Mouse (Mus musculus): ENCODE measurements around the gene Mmp20. TPM values are rescaled to one million over a fixed set of nuclear protein-coding genes. Genes with fewer than 3 reads are reported as not detected.

Gene Mmp20
- polyA plus RNA-seq, 1 experiment from 2014 or later: not detected

DNA sequence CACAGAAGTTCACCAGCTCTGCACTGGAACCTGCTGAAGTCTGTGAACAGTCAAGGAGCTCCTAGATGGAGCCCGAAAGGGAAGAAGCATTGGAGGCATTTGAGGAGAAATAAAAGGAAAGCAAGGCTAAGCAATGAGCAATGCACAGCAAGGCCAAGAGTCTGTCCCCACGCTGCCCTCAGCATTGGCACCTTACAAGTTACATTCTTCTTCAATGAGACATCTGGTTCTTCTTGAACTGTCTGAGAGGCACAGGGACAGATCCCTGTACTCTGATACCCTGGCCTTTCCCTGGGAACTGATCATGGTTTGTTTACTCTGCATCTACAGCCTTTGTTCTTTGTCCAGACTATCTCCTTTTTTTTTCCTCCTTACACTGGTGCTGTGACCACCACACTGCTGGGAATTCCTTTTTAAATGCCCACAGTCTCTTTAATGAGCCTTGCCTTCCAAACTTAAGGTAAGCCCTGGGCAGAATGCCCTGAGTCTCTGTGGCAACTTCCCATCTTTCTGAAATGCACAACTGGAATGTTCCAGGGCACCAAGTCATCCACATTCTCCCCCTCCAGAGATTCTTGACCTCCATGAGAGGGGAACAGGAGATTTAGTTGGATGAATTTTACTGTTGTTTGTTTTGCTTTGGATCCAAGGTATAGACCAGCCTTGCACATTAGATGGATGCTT is 50.3 kb downstream of the Mmp20 start:
- no peak overlapping the region for H3K9ac ChIP-seq (ENCODE audit: low read length)
- DNase-seq (ENCODE audit: low spot score) (no peak), ATAC-seq (ENCODE audit: low FRiP score, low TSS enrichment) (no peak)
- no peaks in the 10 kb centered on the region for H3K9me3 ChIP-seq (ENCODE audit: control insufficient read depth, low read length)
- TF ChIP-seq EP300 (optimal IDR thresholded peaks at IDR 0.05): no peak
- TF ChIP-seq CTCF (IDR thresholded peaks at IDR 0.05; ENCODE audit: low read depth): no peak
- no peaks in the 10 kb centered on the region for H3K27me3 ChIP-seq (ENCODE audit: control insufficient read depth, insufficient read depth, low read length)
- H3K4me2 ChIP-seq (replicated peaks; ENCODE audit: low read depth): no peak overlapping the region
- no peaks in the 10 kb centered on the region for H3K36me3 ChIP-seq (ENCODE audit: control insufficient read depth, insufficient read depth, low read length)
- no peak overlapping the region for H3K4me3 ChIP-seq (ENCODE audit: low read depth, low read length)
- no peaks in the 10 kb centered on the region for H3K4me1 ChIP-seq (replicated peaks; ENCODE audit: control insufficient read depth, insufficient read depth)
- H3K27ac ChIP-seq (replicated peaks): no peak overlapping the region
- WGBS: 76% methylated on average over 2 of the region's 2 CpGs

DNA sequence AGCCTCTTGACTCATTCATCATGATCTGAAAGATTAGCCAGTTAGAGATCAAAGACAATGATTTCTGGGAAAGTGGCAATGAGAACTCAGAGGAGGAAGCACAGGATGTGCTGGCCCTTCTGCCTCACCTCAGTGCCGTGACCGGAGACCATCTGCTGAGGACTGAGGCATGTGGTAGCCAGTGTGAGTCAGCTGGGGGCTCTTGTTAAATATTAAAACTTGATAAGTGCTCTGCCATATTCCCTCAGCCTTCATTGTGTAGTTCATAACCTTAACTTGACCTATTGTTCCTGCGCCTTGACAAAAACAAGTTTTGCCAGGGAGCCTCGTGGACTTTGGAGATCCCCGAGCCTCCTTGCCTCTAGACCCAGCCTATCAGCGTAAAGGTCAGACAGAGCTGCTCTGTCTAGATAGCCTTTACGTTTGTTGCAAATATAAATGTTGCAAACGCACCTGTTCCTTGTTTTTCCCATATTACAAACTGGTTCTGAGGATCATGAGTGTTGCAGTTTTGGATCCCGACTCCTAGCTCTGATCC is 54.1 kb downstream of the Mmp20 start:
- WGBS: 58% methylated on average over 9 of the region's 9 CpGs
- H3K4me1 ChIP-seq (replicated peaks; ENCODE audit: control insufficient read depth, insufficient read depth): no peaks in the 10 kb centered on the region
- TF ChIP-seq EP300 (optimal IDR thresholded peaks at IDR 0.05) (no peak), CTCF (IDR thresholded peaks at IDR 0.05; ENCODE audit: low read depth) (no peak)
- DNase-seq (ENCODE audit: low spot score): no peak
- ATAC-seq (ENCODE audit: low FRiP score, low TSS enrichment): peak; percentile 76
- H3K9ac ChIP-seq (ENCODE audit: low read length): no peak overlapping the region
- H3K4me2 ChIP-seq (replicated peaks; ENCODE audit: low read depth): no peak overlapping the region
- no peak overlapping the region for H3K27ac ChIP-seq (replicated peaks)
- H3K9me3 ChIP-seq (ENCODE audit: control insufficient read depth, low read length): no peaks in the 10 kb centered on the region
- no peaks in the 10 kb centered on the region for H3K36me3 ChIP-seq (ENCODE audit: control insufficient read depth, insufficient read depth, low read length)
- no peak overlapping the region for H3K4me3 ChIP-seq (ENCODE audit: low read depth, low read length)
- H3K27me3 ChIP-seq (ENCODE audit: control insufficient read depth, insufficient read depth, low read length): no peaks in the 10 kb centered on the region

DNA sequence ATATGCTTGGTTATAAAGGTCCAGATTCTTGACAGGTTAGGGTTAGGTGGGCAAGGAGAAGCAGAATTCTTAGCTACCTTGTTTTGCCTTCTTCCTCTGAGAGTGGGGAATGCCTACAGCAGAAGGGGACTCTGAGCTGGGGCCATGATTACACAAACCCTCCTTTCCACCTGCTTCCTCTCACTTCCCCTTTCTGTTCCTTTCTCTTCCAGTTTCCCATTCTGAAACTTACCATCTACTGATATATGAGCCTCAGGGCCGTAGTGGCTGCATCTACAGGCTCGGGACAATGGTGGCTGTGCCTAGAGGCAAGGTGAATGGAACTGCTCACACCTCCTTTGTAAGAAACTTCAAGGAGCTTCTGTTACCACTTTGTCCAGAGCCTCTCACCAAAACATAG is 58.0 kb downstream of the Mmp20 start:
- Histone ChIP-seq H3K9ac (ENCODE audit: low read length) (no peak overlapping the region), H3K9me3 (ENCODE audit: control insufficient read depth, low read length) (no peaks in the 10 kb centered on the region), H3K36me3 (ENCODE audit: control insufficient read depth, insufficient read depth, low read length) (no peaks in the 10 kb centered on the region), H3K4me2 (replicated peaks; ENCODE audit: low read depth) (no peak overlapping the region), H3K27ac (replicated peaks) (no peak overlapping the region), H3K4me3 (ENCODE audit: low read depth, low read length) (no peak overlapping the region), H3K4me1 (replicated peaks; ENCODE audit: control insufficient read depth, insufficient read depth) (no peaks in the 10 kb centered on the region), H3K27me3 (ENCODE audit: control insufficient read depth, insufficient read depth, low read length) (no peaks in the 10 kb centered on the region)
- DNase-seq (ENCODE audit: low spot score) (no peak), ATAC-seq (ENCODE audit: low FRiP score, low TSS enrichment) (no peak)
- WGBS: 73% methylated on average over 2 of the region's 2 CpGs
- TF ChIP-seq CTCF (IDR thresholded peaks at IDR 0.05; ENCODE audit: low read depth): no peak
- no peak for TF ChIP-seq EP300 (optimal IDR thresholded peaks at IDR 0.05)

DNA sequence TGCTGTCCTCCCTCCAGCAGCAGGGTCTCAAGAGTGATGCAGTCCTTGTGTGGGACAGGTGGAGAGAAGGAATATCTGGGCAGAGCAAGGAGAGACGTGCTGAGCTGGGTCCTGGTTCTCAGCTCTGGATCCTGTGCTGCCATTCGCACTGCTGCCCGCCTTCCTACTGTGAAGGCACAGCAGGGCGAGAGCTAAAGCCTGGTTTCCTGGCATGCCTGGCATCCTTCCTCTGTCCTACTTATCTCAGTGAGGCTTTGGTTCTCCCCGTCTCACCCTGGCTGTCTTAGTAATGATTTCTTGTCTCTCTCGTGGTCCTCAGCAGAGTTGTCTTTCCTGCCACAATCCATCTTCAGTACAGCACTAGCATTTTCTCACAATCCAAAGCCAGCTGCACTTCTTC is 61.8 kb downstream of the Mmp20 start:
- ATAC-seq (ENCODE audit: low FRiP score, low TSS enrichment): no peak
- TF ChIP-seq EP300 (optimal IDR thresholded peaks at IDR 0.05) (no peak), CTCF (IDR thresholded peaks at IDR 0.05; ENCODE audit: low read depth) (no peak)
- no peak for DNase-seq (ENCODE audit: low spot score)

DNA sequence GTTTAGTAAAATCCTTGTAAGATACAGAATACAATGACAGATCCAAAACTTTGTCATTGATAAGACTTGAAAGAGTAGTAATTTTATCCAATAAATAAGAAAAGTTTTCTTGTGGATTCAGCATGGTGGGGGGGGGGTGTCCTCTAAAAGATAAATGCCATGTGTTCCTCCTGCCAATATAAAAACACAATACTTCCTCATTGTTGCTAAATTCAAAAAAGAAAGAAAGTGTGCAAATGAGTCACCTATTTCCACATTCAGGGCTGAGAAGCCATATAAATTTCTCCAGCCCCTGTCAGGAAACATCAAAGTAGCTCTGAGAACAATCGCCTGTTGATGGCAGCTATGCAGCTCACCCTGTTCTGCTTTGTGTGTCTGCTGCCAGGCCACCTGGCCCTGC is 63.8 kb downstream of the Mmp20 start, which contains the start of gene Mmp7:
TSS of gene Mmp7 (plus strand) at position 301 of the 400 bp plus-strand sequence.
- no peaks in the 10 kb centered on the region for H3K4me1 ChIP-seq (replicated peaks; ENCODE audit: control insufficient read depth, insufficient read depth)
- no peak for ATAC-seq (ENCODE audit: low FRiP score, low TSS enrichment)
- 59% methylated on average over 1 of the region's 1 CpGs for WGBS
- no peaks in the 10 kb centered on the region for H3K27me3 ChIP-seq (ENCODE audit: control insufficient read depth, insufficient read depth, low read length)
- H3K4me3 ChIP-seq (ENCODE audit: low read depth, low read length): no peak within 1 kb of the TSS
- TF ChIP-seq CTCF (IDR thresholded peaks at IDR 0.05; ENCODE audit: low read depth) (no peak), EP300 (optimal IDR thresholded peaks at IDR 0.05) (no peak)
- no peak for DNase-seq (ENCODE audit: low spot score)
- H3K9me3 ChIP-seq (ENCODE audit: control insufficient read depth, low read length): no peaks in the 10 kb centered on the region
- H3K27ac ChIP-seq (replicated peaks): no peak within 1 kb of the TSS
- no peaks in the 10 kb centered on the region for H3K36me3 ChIP-seq (ENCODE audit: control insufficient read depth, insufficient read depth, low read length)
- H3K9ac ChIP-seq (ENCODE audit: low read length): no peak within 1 kb of the TSS
- no peak within 1 kb of the TSS for H3K4me2 ChIP-seq (replicated peaks; ENCODE audit: low read depth)

More for the DNA sequence above, 61.8 kb downstream of the Mmp20 start:
- no peak overlapping the region for H3K4me2 ChIP-seq (replicated peaks; ENCODE audit: low read depth)
- no peaks in the 10 kb centered on the region for H3K36me3 ChIP-seq (ENCODE audit: control insufficient read depth, insufficient read depth, low read length)
- no peaks in the 10 kb centered on the region for H3K4me1 ChIP-seq (replicated peaks; ENCODE audit: control insufficient read depth, insufficient read depth)
- 21% methylated on average over 6 of the region's 6 CpGs for WGBS
- no peak overlapping the region for H3K4me3 ChIP-seq (ENCODE audit: low read depth, low read length)
- no peak overlapping the region for H3K27ac ChIP-seq (replicated peaks)
- no peaks in the 10 kb centered on the region for H3K27me3 ChIP-seq (ENCODE audit: control insufficient read depth, insufficient read depth, low read length)
- no peak overlapping the region for H3K9ac ChIP-seq (ENCODE audit: low read length)
- no peaks in the 10 kb centered on the region for H3K9me3 ChIP-seq (ENCODE audit: control insufficient read depth, low read length)

DNA sequence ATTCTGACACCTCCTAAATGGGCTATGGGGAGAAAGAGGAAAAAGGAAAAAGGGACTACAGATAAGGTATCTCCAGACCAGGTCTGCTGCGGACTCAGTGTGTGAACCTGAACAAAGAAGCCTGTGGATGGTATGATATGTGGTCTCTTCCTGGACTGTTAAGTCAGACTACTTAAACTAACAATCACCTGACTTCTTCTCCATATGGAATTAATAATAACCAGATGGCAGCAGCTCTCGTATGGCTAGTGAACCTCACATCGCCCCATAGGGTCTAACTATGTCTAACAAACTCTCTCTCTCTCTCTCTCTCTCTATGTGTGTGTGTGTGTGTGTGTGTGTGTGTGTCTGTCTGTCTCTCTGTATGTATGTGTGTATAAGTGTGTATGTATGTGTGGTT is 65.9 kb downstream of the Mmp20 start:
- ATAC-seq (ENCODE audit: low FRiP score, low TSS enrichment) (no peak), DNase-seq (ENCODE audit: low spot score) (no peak)
- no peak overlapping the region for H3K4me3 ChIP-seq (ENCODE audit: low read depth, low read length)
- no peaks in the 10 kb centered on the region for H3K27me3 ChIP-seq (ENCODE audit: control insufficient read depth, insufficient read depth, low read length)
- no peaks in the 10 kb centered on the region for H3K36me3 ChIP-seq (ENCODE audit: control insufficient read depth, insufficient read depth, low read length)
- H3K9ac ChIP-seq (ENCODE audit: low read length): no peak overlapping the region
- H3K9me3 ChIP-seq (ENCODE audit: control insufficient read depth, low read length): no peaks in the 10 kb centered on the region
- TF ChIP-seq EP300 (optimal IDR thresholded peaks at IDR 0.05) (no peak), CTCF (IDR thresholded peaks at IDR 0.05; ENCODE audit: low read depth) (no peak)
- no peak overlapping the region for H3K27ac ChIP-seq (replicated peaks)
- no peak overlapping the region for H3K4me2 ChIP-seq (replicated peaks; ENCODE audit: low read depth)
- WGBS: 87% methylated on average over 3 of the region's 3 CpGs
- no peaks in the 10 kb centered on the region for H3K4me1 ChIP-seq (replicated peaks; ENCODE audit: control insufficient read depth, insufficient read depth)
